Mouse (Mus musculus) MEL (cell line): ENCODE results near the gene Rtl1. TPM values are rescaled to one million over a fixed set of nuclear protein-coding genes. Genes with fewer than 3 reads are reported as not detected.

Experiments used
- DNase-seq: peaks from one replicate; pipeline ENCODE4 v3.0.0; 2011; ENCODE audit warnings: low read depth, low spot score
- H3K27ac ChIP-seq: 2 replicates; pipeline ENCODE4 v1.5.1; 2012; ENCODE audit warnings: low read depth, mild to moderate bottlenecking, control low read depth, low read length, moderate library complexity; ENCODE audit not compliant: control insufficient read depth
- H3K27me3 ChIP-seq, 2 experiments: fragments of 150-350 bp in 1 of 2; sonication (generic) in 1 of 2; 2 replicates each; pipeline ENCODE4 v1.6.1; 2012; ENCODE audit warnings: low read length in 2 of 2, mild to moderate bottlenecking in 2 of 2, improper control_type of control experiment in 1 of 2, moderate library complexity in 1 of 2; ENCODE audit not compliant: insufficient read depth in 2 of 2, control insufficient read depth in 1 of 2
- H3K36me3 ChIP-seq, 2 experiments: 2 replicates each; pipeline ENCODE4 v1.6.1; 2012 to 2014; ENCODE audit warnings: low read length in 2 of 2, improper control_type of control experiment in 1 of 2, inconsistent platforms in 1 of 2, mild to moderate bottlenecking in 1 of 2; ENCODE audit not compliant: insufficient read depth in 2 of 2, control insufficient read depth in 1 of 2
- H3K4me1 ChIP-seq, 2 experiments: fragments of 150-350 bp in 1 of 2; sonication (generic) in 1 of 2; 2 replicates each; pipeline ENCODE4 v1.6.1; 2012; ENCODE audit warnings: low read length in 2 of 2, improper control_type of control experiment in 1 of 2, mild to moderate bottlenecking in 1 of 2; ENCODE audit not compliant: insufficient read depth in 2 of 2, control insufficient read depth in 1 of 2
- H3K4me3 ChIP-seq, 2 experiments: fragments of 150-350 bp in 1 of 2; sonication (generic) in 1 of 2; 2 replicates each; pipeline ENCODE4 v1.5.1; 2012; ENCODE audit warnings: low read depth in 2 of 2, low read length in 2 of 2, mild to moderate bottlenecking in 2 of 2, moderate library complexity in 2 of 2, control low read depth in 1 of 2, improper control_type of control experiment in 1 of 2; ENCODE audit not compliant: control insufficient read depth in 1 of 2, insufficient read depth in 1 of 2
- H3K79me2 ChIP-seq: 2 replicates; pipeline ENCODE4 v1.6.1; 2012; ENCODE audit warnings: mild to moderate bottlenecking, low read length, moderate library complexity; ENCODE audit not compliant: control insufficient read depth, poor library complexity, insufficient read depth
- H3K9ac ChIP-seq: 2 replicates; pipeline ENCODE4 v1.6.1; 2012; ENCODE audit warnings: low read depth, mild to moderate bottlenecking, control low read depth, low read length, moderate library complexity; ENCODE audit not compliant: control insufficient read depth, poor library complexity, severe bottlenecking
- H3K9me3 ChIP-seq: fragments of 150-350 bp; sonication (generic); replicated peaks from 2 replicates; pipeline ENCODE4 v1.6.1; 2012; ENCODE audit warnings: mild to moderate bottlenecking, low read length, improper control_type of control experiment, moderate library complexity; ENCODE audit not compliant: insufficient read depth
- CTCF ChIP-seq, 3 experiments: IDR thresholded peaks in 2 of 3; conservative IDR thresholded peaks in 1 of 3; 2 replicates each; pipeline ENCODE4 v1.5.1; 2011 to 2012; ENCODE audit warnings: low read length in 3 of 3, low read depth in 2 of 3, mild to moderate bottlenecking in 2 of 3, improper control_type of control experiment in 1 of 3, inconsistent platforms in 1 of 3, mixed read lengths in 1 of 3, moderate library complexity in 1 of 3; ENCODE audit not compliant: control insufficient read depth in 1 of 3, insufficient read depth in 1 of 3, poor library complexity in 1 of 3, severe bottlenecking in 1 of 3
- E2F4 ChIP-seq: IDR thresholded peaks from 2 replicates; pipeline ENCODE4 v1.6.1; 2011; ENCODE audit warnings: low read depth, low read length, improper control_type of control experiment, borderline replicate concordance
- ELF1 ChIP-seq: IDR thresholded peaks from 2 replicates; pipeline ENCODE4 v1.6.1; 2014; ENCODE audit warnings: low read depth, mild to moderate bottlenecking, inconsistent platforms, low read length, improper control_type of control experiment, moderate library complexity
- GABPA ChIP-seq: IDR thresholded peaks from 2 replicates; pipeline ENCODE4 v1.6.1; 2012; ENCODE audit warnings: low read depth, mild to moderate bottlenecking, inconsistent platforms, low read length, improper control_type of control experiment, moderate library complexity
- JUND ChIP-seq: IDR thresholded peaks from 2 replicates; pipeline ENCODE4 v1.6.1; 2011; ENCODE audit warnings: low read depth, mild to moderate bottlenecking, improper control_type of control experiment, low read length
- MAX ChIP-seq: IDR thresholded peaks from 2 replicates; pipeline ENCODE4 v1.6.1; 2011; ENCODE audit warnings: low read length, improper control_type of control experiment
- MAZ ChIP-seq: IDR thresholded peaks from 2 replicates; pipeline ENCODE4 v1.6.1; 2012; ENCODE audit warnings: low read depth, mild to moderate bottlenecking, inconsistent platforms, low read length, improper control_type of control experiment
- MEF2A ChIP-seq: IDR thresholded peaks from 2 replicates; pipeline ENCODE4 v1.6.1; 2014; ENCODE audit warnings: low read depth, mild to moderate bottlenecking, inconsistent platforms, low read length, improper control_type of control experiment; ENCODE audit not compliant: poor library complexity, insufficient replicate concordance, severe bottlenecking; ENCODE audit errors: extremely low read depth
- MXI1 ChIP-seq: IDR thresholded peaks from 2 replicates; pipeline ENCODE4 v1.6.1; 2011; ENCODE audit warnings: mild to moderate bottlenecking, low read depth, low read length, improper control_type of control experiment
- MYC ChIP-seq: IDR thresholded peaks from 2 replicates; pipeline ENCODE4 v1.6.1; 2011; ENCODE audit warnings: low read depth, mild to moderate bottlenecking, low read length, improper control_type of control experiment, moderate library complexity
- NRF1 ChIP-seq: IDR thresholded peaks from 2 replicates; pipeline ENCODE4 v1.6.1; 2014; ENCODE audit warnings: low read depth, mild to moderate bottlenecking, inconsistent platforms, low read length, improper control_type of control experiment, moderate library complexity; ENCODE audit not compliant: poor library complexity, insufficient read depth, severe bottlenecking
- POLR2AphosphoS5 ChIP-seq: IDR thresholded peaks from 2 replicates; pipeline ENCODE4 v1.6.1; 2012; ENCODE audit warnings: low read depth, borderline replicate concordance, mild to moderate bottlenecking, inconsistent platforms, low read length, moderate library complexity, mixed read lengths
- RAD21 ChIP-seq: IDR thresholded peaks from 2 replicates; pipeline ENCODE4 v1.6.1; 2011; ENCODE audit warnings: mild to moderate bottlenecking, low read depth, low read length, improper control_type of control experiment
- SIN3A ChIP-seq: IDR thresholded peaks from 2 replicates; pipeline ENCODE4 v1.6.1; 2012; ENCODE audit warnings: low read length, improper control_type of control experiment, inconsistent platforms
- USF1 ChIP-seq: IDR thresholded peaks from 2 replicates; pipeline ENCODE4 v1.6.1; 2014; ENCODE audit warnings: low read depth, mild to moderate bottlenecking, inconsistent platforms, low read length, improper control_type of control experiment, moderate library complexity
- ZKSCAN1 ChIP-seq: IDR thresholded peaks from 2 replicates; pipeline ENCODE4 v1.6.1; 2012; ENCODE audit warnings: low read depth, mild to moderate bottlenecking, inconsistent platforms, low read length, improper control_type of control experiment, moderate library complexity
- polyA plus RNA-seq, 2 experiments: library from polyadenylated mRNA; stranded (reverse) in 1 of 2; unstranded in 1 of 2; fragments of >175 nt in 1 of 2; fragments of >200 nt in 1 of 2; gene quantifications; 2 replicates each; pipeline versions ENCODE4 v1.2.1 to v1.2.4; 2012; ENCODE audit warnings: low replicate concordance in 2 of 2, low read depth in 1 of 2; ENCODE audit not compliant: insufficient read length in 2 of 2, insufficient read depth in 1 of 2, missing spikeins in 1 of 2
- total RNA-seq: library from RNA; depleted of rRNA; stranded (reverse); fragments of 300-350 nt; gene quantifications from 2 replicates; pipeline ENCODE4 v1.2.3, GENCODE M21; 2012

Gene Rtl1
- total and polyA plus RNA-seq, 3 experiments, result under 0.01 TPM; not detected in 2

DNA sequence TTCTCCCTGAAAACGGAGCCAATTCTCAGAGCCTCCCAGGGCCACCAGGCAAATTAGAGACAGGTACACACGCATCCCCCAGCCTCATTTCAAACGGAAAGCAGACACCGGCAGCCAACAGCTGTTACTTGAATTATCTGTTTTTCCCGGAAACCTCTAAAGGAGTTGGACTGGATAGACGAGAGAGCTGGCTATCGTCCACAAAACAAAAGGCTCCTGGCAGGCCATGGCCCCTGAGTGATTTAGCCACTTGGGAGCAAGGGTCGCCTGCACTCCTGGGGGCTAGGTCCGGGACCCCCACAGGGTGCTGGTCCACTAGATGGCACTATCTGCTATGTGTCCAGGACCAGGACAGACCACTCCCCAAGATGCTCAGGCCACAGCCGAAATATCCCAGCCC is 14.3 kb upstream of the Rtl1 start:
- Histone ChIP-seq H3K9ac (no peak overlapping the region), H3K4me3 (no peak overlapping the region), H3K27ac (no peak overlapping the region), H3K4me1 (no peaks in the 10 kb centered on the region), H3K27me3 (no peaks in the 10 kb centered on the region), H3K79me2 (no peaks in the 10 kb centered on the region), H3K36me3 (no peaks in the 10 kb centered on the region)
- DNase-seq, result no peak
- TF ChIP-seq USF1 (no peak), MXI1 (no peak), MAX (no peak), JUND (no peak), MEF2A (no peak), GABPA (no peak)
- TF ChIP-seq, all 39 proteins: peak for 0
- no peaks in the 10 kb centered on the region for H3K9me3 ChIP-seq

GRCm38 (mm10) chr12:109612392-109613385 is 12.6 kb upstream of the Rtl1 start:
- Histone ChIP-seq H3K79me2 (no peaks in the 10 kb centered on the region), H3K36me3 (no peaks in the 10 kb centered on the region), H3K27me3 (no peaks in the 10 kb centered on the region), H3K27ac (no peak overlapping the region), H3K4me1 (no peaks in the 10 kb centered on the region), H3K9me3 (no peaks in the 10 kb centered on the region), H3K4me3 (no peak overlapping the region), H3K9ac (no peak overlapping the region)
- TF ChIP-seq USF1, result no peak
- no peak for TF ChIP-seq RAD21
- no peak for TF ChIP-seq ELF1
- TF ChIP-seq MYC, result no peak
- TF ChIP-seq E2F4, result no peak
- no peak for TF ChIP-seq MAZ
- no peak for TF ChIP-seq ZKSCAN1
- TF ChIP-seq POLR2AphosphoS5, result no peak
- no peak for TF ChIP-seq NRF1
- no peak for TF ChIP-seq SIN3A
- TF ChIP-seq JUND, result no peak
- no peak for TF ChIP-seq CTCF (IDR thresholded peaks at IDR 0.05 in 2 of 3, conservative IDR thresholded peaks at IDR 0.05 in 1 of 3; ENCODE audit: control insufficient read depth in 1 of 3, insufficient read depth in 1 of 3, low read depth in 2 of 3, low read length in 3 of 3, poor library complexity in 1 of 3, severe bottlenecking in 1 of 3)
- DNase-seq, result no peak
